Mouse (Mus musculus): ENCODE data around the gene Cdh12. TPM values are rescaled to one million over a fixed set of nuclear protein-coding genes. Genes with fewer than 3 reads are reported as not detected.

Gene Cdh12
- total and polyA plus RNA-seq, 3 experiments, result 0.03 to 0.09 TPM; not detected in 1

- DNase-seq, result no peak
Measured at GRCm38 (mm10) chr15:20711859-20712258, 262.8 kb downstream of the Cdh12 start.

- no peak for DNase-seq
Measured at GRCm38 (mm10) chr15:20772289-20772688, 323.2 kb downstream of the Cdh12 start.

GRCm38 (mm10) chr15:20773423-20773822 is 324.4 kb downstream of the Cdh12 start:
- no peak for DNase-seq

GRCm38 (mm10) chr15:20796999-20797398 is 347.9 kb downstream of the Cdh12 start:
- DNase-seq, result no peak

- no peak for DNase-seq
Measured at GRCm38 (mm10) chr15:20798541-20798940, 349.5 kb downstream of the Cdh12 start.

- no peak for DNase-seq
Measured at GRCm38 (mm10) chr15:20835887-20836286, 386.8 kb downstream of the Cdh12 start.

- no peak for DNase-seq
Measured at GRCm38 (mm10) chr15:20836991-20837390, 387.9 kb downstream of the Cdh12 start.

GRCm38 (mm10) chr15:20841479-20841878 is 392.4 kb downstream of the Cdh12 start:
- no peak for DNase-seq

- no peak for DNase-seq
Measured at GRCm38 (mm10) chr15:20863076-20863475, 414.0 kb downstream of the Cdh12 start.

GRCm38 (mm10) chr15:20872518-20872917 is 423.5 kb downstream of the Cdh12 start:
- DNase-seq, result no peak

GRCm38 (mm10) chr15:20876993-20877392 is 427.9 kb downstream of the Cdh12 start:
- no peak for DNase-seq

- no peak for DNase-seq
Measured at GRCm38 (mm10) chr15:20893471-20893870, 444.4 kb downstream of the Cdh12 start.

GRCm38 (mm10) chr15:20902568-20902967 is 453.5 kb downstream of the Cdh12 start:
- DNase-seq, result no peak

GRCm38 (mm10) chr15:20928221-20928620 is 479.2 kb downstream of the Cdh12 start:
- no peak for DNase-seq

GRCm38 (mm10) chr15:20944000-20944399 is 494.9 kb downstream of the Cdh12 start:
- no peak for DNase-seq

- no peak for DNase-seq
Measured at GRCm38 (mm10) chr15:20967463-20967862, 518.4 kb downstream of the Cdh12 start.

- no peak for DNase-seq
Measured at GRCm38 (mm10) chr15:20971041-20971440, 522.0 kb downstream of the Cdh12 start.

- no peak for DNase-seq
Measured at GRCm38 (mm10) chr15:21000541-21000940, 551.5 kb downstream of the Cdh12 start.

- no peak for DNase-seq
Measured at GRCm38 (mm10) chr15:21007931-21008330, 558.9 kb downstream of the Cdh12 start.

GRCm38 (mm10) chr15:21008487-21008886 is 559.4 kb downstream of the Cdh12 start:
- DNase-seq, result no peak

- peak; percentile 40 for DNase-seq
Measured at GRCm38 (mm10) chr15:21008969-21009368, 559.9 kb downstream of the Cdh12 start.

GRCm38 (mm10) chr15:21063683-21064082 is 614.6 kb downstream of the Cdh12 start:
- DNase-seq, result no peak

- no peak for DNase-seq
Measured at GRCm38 (mm10) chr15:21069264-21069663, 620.2 kb downstream of the Cdh12 start.

- DNase-seq, result no peak
Measured at GRCm38 (mm10) chr15:21092824-21093223, 643.8 kb downstream of the Cdh12 start.
